Mouse (Mus musculus): ENCODE results near the gene Vmn2r66. TPM values are rescaled to one million over a fixed set of nuclear protein-coding genes. Genes with fewer than 3 reads are reported as not detected.

The Vmn2r66 gene
- not detected for total RNA-seq (2022)

DNA sequence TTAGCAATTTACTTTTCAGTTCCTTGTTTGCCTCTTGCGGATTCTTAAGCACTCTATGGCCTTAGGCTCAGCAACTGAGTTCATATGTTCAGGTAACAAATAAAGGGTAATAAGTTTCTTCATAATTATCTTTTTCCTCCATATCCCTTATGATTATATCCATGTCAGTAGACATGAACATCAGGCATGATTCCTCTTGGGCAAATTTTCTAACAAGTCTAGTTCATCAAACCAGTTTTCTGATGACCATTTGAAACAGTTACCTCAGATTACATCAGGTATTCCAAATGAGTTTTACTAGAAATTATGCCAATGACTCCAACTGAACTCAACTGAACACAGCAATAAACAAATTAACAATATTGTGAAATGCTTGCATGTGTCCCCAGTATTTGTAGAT lies at the start of gene Vmn2r66:
TSS of gene Vmn2r66 (minus strand) at position 101 of the 400 bp plus-strand sequence.
- no peak for DNase-seq

- no peak for DNase-seq
These were observed 15.4 kb downstream of the Vmn2r66 start for GRCm38 (mm10) chr7:84996694-84997093.

GRCm38 (mm10) chr7:84964015-84964414 lies 48.1 kb downstream of the Vmn2r66 start, which contains the start of gene Vmn2r65:
TSS of gene Vmn2r65 (minus strand) at chr7:84964115.
- no peak for DNase-seq

Other genes with a start within 250 kb of the Vmn2r66 start
- gene Olfr291, start 158.7 kb downstream of the Vmn2r66 start, total RNA-seq (2022), result not detected
- gene Vmn2r65, start 48.2 kb downstream of the Vmn2r66 start, total RNA-seq (2022), result not detected
- gene Vmn2r67, start 143.7 kb upstream of the Vmn2r66 start, total RNA-seq (2022), result not detected
- gene Vmn2r68, start 225.5 kb upstream of the Vmn2r66 start, total RNA-seq (2022), result not detected

Data from adrenal gland, adult 8-10 months (tissue).